Mouse (Mus musculus): ENCODE measurements around the gene AA986860.

The AA986860 gene

DNA sequence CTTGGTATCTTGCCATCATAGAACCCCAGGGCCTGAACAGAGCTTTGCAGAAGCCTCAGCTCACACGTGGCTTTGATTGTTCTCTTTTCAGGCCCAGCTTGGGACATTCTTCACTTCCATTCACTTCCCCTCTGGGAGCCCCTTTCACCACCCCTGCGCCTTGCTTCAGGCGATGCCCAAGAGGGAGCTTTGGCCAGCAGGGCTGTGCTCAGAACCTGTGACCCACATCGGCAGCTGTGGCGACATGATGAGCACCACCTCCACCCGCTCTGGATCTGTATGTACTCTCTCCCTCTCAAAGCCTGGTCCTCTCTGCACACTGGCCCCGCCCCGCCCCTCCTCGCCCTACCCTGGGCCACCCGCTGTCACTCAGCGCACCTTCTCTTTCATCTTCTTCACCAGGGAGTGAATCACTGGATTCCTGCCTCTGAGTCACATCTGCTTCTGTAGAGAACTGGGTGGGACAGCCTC lies 5.7 kb downstream of the AA986860 start:
- DNase-seq: no peak

DNA sequence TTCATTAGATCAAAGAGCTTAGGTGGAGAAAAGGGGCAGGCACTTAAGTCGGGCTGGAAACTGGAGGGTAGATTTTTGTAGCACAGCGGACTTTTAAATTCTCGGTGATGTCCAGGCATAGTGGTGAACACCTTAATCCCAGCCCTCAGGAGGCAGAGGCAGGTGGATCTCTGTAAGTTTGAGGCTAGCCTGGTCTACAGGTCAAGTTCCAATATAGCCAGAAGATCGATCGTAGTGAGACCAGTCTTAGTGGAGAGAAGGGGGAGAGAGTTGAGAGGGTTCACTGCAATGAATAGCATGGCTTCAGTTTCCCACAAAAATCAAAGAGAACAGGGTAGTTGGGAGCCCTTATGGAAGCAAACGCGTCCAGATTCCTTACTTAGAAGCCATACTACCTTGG lies 6.1 kb downstream of the AA986860 start:
- no peak for DNase-seq

DNA sequence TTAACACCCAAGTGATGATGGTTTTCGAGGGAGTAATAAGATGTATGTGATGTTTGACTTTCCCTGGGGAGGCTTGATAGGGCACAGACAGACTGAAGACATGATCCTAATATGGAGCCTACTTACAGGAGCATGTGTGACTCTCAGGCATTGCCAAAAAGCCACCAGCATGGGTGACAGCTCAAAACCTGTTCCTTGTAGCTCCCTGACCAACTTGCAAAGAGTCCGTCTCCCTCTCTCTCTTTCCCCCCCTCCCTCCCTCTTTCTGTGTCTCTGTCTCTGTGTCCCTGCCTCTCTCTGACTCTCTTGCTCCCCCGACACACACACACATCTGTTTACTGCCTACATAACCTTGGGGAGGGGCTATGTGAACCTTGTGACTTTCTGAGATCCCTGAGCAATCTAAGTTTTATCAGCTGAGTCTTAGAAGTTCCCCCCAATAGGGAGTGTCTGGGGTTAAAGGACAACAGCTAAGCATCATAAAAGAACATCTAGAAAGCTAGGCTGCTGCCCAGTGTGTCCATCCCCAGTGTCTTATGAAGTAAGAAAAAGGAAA lies 6.9 kb downstream of the AA986860 start:
- DNase-seq: no peak

DNA sequence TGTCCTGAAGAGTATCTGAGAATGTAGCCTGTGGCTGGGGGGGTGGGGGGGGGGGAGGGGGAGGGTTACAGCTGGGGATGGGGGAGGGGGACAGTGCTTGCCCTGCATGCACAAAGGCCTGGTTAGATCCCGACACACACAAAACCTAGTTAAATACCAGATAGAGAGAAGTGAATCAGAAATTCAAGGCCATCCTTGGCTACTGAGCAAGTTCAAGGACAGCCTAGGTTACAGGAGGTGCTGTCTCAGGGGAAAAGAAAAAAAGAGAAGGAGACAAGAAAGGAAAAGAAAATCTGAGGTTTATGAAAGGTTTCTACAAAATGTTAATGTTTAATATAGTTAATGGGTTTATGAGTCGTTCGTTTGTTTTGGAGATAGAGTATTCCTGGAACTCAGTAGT lies 7.9 kb downstream of the AA986860 start:
- DNase-seq: no peak

DNA sequence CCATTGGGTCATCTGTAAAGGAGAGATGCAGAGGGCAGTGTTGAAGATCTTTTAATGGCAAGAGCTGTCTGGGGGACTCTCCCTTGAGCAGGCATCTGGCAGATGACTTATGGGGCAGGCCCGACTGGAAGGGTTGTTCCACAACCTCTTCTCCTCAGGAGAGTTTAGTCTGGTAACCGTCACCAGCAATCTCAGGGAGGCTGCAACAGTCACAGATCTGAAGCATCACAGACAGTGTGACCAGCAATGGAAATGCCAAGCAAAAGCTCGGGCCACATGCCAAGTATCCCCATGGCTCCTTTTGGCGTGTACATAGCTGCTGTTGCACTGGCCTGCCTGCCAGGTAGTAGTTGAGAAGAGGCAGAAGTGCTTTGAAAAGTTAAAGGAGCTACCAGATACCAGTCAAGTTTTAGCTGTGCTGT lies 8.5 kb downstream of the AA986860 start:
- peak in 1 of 2 experiments; percentile 58 for DNase-seq

DNA sequence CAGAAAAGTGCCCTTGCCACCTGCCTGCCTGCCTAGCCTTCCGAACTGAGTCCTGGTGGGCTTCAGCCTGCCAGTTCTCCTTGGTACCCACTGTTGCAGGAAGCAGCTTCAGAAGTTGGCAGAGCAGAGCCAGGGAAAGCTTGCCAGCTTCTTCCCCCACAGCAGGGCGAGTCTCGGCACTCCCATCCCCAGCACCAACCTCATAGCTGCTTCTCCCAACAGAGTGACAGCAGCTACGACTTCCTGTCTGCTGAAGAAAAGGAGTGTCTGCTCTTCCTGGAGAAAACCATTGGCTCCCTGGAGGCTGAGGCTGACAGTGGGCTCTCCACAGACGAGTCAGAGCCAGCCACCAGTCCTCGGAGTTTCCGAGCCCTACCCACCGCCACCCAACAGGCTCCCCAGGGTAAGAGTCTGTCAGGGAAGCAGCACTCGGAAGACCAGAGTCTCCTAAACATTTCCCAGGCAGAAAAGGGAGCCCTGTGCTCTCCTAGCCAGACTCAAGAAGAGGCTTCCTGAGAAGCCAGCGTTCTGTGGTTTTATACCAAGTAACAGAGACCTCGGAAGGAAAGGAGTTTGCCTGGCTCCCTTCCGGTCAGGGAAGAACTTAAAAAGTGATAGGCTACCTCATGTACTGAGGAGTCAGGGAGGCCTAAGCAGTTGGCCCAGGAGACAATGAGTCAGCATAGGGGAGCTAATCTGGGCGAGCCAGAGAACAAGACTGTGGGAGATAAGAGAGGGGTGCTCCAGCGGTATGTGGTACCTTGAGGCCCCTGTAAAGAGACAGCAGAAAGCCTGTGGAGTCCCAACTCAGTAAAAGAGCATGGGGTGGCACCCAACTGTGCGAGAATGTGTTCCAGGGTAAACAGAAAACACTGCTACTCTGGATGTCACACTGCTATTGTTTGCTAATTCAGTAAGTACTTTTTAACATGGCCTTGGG lies 9.3 kb downstream of the AA986860 start:
- peak in 1 of 2 experiments; percentile 63 for DNase-seq

DNA sequence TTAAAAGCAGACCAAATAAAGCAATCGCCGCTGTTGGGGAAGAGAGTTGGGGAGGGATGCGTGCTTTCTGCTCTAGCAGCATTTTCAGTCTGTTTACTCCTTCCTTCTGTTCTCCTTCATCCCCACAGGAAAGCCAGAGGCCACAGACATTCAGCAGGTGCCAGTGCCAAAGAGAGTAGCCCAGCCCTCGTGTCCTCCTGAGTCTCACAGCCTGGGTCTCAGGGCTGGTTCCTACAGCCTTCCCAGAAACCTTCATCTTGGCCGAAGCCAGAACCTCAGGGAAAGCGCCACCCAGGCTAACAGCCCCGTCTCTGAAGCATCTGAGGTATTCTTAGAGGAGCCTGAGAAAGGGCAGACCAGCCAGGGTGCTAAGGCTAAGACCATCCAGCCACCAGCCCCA lies 10.4 kb downstream of the AA986860 start:
- no peak for DNase-seq

DNA sequence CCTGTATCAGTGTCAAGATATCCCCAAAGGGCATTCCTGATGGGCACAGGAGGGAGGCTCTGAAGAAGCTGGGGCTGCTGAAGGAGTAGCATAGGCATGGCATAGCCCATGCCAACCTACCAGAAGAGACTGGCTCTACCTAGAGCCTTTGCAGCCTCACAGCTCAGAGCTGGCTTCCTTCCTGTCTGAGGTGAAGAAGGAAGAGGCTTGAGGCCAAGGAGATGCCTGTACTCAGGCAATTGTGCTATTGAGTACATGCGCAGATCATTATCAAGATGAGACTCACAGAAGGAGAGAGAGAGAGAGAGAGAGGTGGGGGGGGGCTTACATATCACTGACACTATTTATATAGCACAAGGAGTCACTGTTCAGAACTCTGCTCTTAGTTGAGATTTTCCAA lies 12.0 kb downstream of the AA986860 start:
- no peak for DNase-seq

DNA sequence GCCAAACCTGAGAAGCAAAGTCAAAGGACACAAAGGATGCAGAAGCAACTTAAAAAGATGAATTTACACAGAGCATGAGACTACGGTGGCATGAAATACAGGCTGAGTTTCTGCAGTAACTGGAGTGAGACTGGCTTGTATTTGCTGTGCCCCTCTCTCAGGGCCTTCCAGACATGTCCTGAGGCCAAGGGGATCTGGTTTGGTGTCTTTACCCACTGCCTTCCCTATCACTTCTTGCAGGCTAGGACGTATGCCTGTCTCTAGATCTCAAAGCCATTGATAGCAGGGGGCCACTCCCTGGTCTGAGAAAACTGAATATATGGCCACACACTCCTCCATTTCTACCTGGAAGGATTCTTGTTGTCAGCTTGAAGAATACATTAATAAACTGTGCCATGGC lies 12.4 kb downstream of the AA986860 start:
- no peak for DNase-seq

DNA sequence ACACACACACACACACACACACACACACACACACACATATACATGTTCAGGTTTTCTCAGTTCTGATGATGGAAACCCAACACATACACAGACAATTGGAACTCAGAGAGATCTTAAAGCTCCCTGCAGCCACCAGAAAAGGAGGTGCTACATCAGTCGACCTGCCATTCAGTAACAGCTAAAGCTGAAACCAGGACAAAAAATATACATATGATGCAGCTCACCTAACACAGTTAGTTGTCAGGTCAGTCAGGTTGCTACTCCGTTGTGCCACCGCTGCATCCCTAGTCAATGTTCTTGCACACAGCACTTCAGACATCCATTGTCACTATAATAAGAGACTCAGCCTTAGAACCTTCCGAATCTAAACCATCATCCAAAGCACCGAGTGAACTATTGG lies 13.2 kb downstream of the AA986860 start:
- no peak for DNase-seq

DNA sequence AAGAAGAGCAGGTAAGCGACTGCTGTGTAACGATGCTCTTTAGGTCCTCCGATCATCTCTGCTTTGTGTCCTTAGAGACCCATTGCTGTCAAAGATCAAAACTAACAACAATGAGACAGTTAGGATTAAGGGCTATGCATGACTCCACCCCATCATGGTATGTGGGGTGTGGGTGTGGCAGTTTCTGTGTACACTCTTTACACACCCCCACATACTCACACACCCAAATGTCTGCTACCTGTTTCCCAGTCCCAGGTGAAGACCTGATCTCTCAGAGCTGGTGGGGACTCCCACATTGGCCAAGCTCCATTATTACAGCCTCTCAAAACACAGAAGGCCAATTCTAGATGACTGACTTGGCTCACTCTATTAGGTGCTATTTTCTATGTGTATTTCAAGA lies 13.8 kb downstream of the AA986860 start:
- DNase-seq: no peak

DNA sequence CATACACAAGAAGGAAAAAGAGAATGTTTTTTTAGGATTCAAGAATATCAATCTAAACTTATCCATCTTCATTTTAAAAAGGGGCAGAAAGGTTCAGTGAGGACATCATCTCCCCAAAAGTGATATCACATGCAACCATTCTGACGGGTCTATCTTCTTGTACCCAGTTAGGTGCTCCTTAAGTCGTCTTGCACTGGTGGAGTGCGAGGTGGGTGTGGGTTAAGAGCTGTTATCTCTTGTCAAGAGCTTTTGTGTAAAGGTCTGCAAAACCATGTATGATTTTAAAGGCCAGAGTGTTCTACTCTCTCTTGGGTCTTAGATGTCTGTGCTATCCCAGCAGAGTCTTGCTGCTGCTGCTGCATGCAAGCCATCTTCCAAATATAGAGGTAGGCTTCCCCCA lies 15.0 kb downstream of the AA986860 start:
- no peak for DNase-seq

DNA sequence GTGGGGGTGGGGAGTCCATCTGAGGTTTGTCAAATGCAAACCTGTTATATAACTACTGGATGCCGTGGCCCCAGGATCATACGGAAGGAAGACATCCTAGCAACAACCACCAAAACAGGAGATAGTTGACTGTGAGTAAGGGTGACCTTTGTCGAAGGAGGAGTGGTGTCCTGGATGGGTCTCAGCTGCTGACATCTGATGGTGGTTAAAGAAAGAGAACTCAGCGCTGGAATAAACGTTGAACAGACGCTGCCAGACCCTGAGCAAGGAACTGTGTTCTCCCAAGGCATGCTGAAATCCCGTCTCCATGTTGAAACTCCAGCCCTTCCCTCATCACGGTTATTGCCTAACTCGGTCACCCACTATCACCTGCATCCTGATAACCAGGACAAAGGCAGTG lies 27.9 kb downstream of the AA986860 start:
- DNase-seq: peak in 1 of 2 experiments; percentile 39

DNA sequence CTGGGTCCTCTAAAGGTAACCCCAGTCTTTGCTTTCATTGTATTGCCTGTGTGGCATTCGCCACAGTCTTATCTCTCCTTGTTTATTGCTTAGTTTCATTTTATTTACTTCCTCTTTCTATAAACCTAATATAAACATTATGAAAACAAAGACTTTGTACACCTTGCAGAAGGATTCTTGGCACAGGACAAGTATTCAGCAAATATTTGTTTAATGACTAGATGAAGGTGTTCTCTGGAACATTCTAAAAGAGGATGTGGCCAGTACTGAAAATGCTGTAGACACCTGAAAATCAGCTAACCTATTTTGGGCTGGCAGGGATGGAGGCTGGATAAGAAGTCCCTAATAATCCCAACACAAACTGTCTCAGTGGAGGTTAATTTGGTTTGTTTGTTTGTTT lies 29.8 kb downstream of the AA986860 start:
- peak in 1 of 2 experiments; percentile 29 for DNase-seq

DNA sequence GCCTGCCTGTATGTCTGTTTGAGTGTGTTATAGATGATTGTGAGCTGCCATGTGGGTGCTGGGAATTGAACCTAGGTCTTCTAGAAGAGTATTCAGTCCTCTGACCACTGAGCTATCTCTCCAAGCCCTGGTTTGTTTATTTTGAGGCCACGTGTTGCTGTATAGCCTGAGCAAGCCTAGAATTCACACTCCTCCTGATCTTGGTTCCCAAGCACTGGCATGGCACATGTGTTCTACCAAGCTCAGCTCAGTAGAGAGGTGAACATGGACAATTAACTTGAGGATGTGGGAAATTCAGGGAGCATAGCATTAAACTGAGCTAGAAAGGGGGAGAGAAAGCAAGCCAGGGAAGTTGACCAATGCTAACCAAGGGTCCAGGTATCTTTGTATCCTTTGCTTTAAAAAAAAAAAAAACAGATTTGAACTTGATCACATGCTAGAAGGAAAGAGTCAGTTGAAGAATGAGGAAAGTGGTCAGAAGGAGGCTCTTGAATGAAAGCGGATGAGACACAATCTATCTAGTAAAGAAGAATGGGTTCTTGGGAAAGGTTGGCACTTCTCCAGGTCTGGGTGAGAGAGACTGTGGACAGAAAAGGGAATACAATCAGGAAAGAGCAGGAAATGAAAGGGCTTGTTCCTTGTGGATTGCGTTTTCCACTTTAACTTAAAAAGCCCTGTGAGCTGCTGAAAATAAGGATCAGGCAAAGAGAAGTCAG lies 30.4 kb downstream of the AA986860 start:
- DNase-seq: peak in 1 of 2 experiments; percentile 51

DNA sequence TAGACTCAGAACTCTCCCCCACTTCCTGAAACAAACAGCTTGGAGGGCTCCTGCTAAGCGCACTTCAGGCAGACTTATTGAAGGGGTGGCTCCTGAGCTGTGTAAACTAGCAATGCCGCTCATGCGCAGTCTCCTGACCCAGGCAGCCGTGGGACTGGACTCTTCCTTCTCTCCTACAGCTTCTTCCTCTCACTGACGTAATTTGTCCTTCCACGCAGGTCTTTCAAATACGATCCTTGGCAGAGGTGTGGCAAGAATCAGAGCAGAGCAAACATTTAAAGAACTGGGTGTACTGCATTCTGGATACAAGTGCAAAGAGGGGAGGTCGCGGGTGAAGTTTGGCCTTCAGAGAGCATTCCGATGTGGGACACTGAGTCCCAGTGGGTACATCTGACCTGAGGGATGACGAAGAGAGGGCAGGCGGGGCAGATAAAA lies 32.3 kb downstream of the AA986860 start:
- DNase-seq: peak; percentile 94 to 95

DNA sequence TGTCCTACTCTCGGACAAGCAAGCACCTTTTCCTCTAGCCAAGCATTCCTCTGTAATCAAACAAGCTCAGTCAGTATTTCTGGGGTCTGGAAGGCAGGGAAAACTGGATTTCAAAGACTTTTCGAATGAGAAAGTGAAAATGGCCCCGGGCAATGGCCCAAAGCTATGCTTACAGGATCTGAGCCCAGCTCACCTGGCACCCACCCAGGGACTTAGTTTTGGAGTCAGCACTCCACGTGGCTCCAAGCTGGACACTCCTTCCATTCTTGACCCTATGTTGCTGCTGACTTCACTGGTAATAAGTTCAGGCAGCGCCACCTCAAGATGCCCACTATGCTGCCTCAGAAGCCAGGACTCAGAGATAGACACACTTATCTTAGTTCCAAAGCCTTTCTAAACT lies 35.3 kb downstream of the AA986860 start:
- peak; percentile 70 to 78 for DNase-seq

DNA sequence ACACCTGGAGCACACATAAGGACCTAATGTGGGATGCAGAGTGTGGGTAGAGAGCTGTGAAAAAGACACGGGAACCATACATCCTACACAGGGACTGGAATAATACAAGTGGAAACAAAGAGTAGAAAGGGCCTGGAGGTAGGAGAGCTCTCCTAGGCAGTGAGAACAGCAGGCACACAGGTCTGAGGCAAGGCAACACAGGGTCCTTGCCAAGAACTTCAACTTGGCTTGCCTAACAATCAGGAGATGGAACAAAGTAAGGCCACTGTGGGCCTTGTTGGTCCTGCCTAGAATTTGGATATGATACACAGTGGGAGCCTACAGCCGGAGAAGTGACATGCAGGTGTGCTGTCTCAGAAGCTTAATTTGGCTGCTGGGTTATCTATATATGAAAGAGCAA lies 38.1 kb downstream of the AA986860 start:
- DNase-seq: peak; percentile 42 to 67

DNA sequence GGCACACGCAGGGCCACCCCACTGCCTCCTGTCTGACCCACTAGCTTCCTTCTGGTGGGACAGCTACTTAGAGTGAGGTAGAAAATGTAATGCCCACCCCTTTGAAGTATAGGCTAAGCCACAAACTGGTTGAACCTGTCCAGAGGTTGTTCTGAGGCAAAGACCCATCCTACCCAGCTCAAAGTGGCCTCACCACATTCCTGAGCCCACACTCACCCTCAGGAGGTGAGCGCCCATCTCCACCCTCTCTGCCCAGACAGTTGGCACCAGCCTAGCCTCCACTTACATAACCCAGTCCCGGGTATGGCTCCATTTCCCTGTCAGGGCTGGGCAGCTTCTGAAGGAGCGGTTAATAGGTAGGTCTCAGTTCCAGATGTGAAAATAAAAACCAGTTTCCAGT lies 38.7 kb downstream of the AA986860 start:
- peak; percentile 90 to 93 for DNase-seq

DNA sequence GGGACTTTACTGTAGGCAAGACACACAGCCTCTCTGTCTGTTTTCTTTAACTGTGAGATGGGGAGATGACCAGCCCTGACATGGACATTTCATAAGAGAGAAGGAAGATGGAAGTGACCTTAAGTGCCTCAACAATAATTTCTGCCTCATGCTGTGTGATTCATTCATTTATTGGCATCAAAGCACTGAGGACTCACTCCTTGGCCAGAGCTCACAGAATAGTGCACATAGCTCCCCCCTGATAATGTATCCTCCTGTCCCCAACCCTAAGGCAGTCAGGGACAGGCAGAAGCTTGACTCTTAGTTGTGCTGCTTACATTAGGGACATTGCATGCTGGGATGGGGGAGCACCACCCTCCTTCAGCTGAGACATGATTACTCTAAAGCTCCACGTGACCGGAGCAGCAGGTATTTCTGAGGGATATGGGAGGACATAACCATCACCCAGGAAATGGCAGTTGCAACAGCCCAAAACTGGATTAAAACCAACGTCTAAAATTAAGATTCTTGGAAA lies 39.3 kb downstream of the AA986860 start:
- peak in 1 of 2 experiments; percentile 11 for DNase-seq

DNA sequence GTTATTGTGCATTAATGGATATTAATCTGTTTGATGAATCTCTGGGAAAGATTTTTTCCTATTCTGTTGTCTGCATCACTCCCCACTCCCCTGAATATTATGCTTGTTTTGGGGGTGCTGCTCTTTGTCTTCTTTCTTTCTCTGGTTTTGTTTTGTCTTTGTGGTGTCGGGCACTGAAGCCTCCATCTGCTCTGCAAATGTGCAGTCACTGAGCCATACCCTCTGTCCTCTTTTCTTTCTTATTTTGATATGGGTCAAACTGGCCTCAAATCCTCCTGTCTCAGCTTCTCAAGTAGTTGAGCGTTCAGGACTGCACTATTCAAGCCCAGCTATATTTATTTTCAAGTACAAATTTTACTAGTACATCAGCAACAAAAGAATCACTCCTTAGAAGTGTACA lies 43.5 kb downstream of the AA986860 start:
- no peak for DNase-seq

DNA sequence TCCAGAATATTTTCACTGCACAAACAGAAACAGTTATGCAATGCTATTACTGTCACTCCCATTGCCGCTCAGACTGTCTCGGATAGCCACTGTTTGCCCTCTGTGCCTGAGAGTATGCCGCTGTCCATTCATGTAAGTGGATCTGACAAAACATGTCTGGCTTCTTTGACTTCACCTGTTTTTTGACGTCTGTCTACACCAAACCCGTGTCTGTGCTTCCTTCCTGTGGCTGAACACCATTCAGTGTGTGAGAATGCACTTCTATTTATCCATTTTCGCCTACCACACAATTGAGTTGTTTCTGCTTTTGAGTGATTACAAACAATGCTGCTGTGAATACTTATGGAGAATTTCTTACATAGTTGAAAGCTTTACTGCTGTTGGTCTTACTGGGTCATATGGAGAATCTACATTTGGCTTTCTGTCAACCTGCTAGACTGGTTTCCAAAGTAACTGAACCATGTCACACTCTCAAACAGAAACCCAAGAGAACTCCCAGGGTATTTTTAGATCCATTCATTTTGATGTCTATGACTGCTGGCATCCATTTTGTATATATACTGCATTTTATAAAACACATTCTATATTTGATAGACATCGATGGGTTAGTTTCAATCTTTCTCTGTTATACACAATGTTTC lies 44.0 kb downstream of the AA986860 start:
- DNase-seq: peak; percentile 14 to 36

DNA sequence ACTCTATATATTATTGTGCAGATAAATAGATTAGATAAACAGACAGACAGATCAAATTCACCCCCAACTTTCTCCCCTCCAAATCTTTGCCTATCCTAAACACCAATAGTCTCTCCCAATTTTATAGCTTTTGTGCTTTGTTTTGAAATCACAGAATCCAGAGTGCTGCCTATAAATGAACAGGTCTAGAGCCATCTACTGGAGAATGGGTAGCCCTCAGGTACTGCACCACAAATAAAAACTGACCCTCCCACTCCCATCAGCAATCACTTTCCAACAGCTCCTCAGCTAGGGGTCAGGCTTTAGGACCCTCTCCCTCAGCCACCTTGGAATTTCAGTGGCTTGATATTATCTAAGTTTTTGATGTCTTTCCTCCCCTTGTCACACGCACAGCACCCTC lies 44.9 kb downstream of the AA986860 start:
- DNase-seq: peak in 1 of 2 experiments; percentile 31
